Mouse (Mus musculus) splenic B cell, adult 2 months (primary cell): ENCODE measurements around the gene Crip3.

Experiments used
- DNase-seq: peaks from one replicate; pipeline ENCODE4 v3.0.0-alpha.2; 2011; ENCODE audit warnings: low read depth, low spot score
- H3K27me3 ChIP-seq: 2 replicates; pipeline ENCODE4 v1.6.1; 2012; ENCODE audit warnings: mild to moderate bottlenecking, low read length, moderate library complexity, mixed read lengths; ENCODE audit not compliant: control insufficient read depth, poor library complexity, insufficient read depth, severe bottlenecking
- H3K36me3 ChIP-seq: 2 replicates; pipeline ENCODE4 v1.6.1; 2012; ENCODE audit warnings: mild to moderate bottlenecking, low read length, moderate library complexity, mixed read lengths; ENCODE audit not compliant: control insufficient read depth, poor library complexity, insufficient read depth, severe bottlenecking

Gene Crip3

DNA sequence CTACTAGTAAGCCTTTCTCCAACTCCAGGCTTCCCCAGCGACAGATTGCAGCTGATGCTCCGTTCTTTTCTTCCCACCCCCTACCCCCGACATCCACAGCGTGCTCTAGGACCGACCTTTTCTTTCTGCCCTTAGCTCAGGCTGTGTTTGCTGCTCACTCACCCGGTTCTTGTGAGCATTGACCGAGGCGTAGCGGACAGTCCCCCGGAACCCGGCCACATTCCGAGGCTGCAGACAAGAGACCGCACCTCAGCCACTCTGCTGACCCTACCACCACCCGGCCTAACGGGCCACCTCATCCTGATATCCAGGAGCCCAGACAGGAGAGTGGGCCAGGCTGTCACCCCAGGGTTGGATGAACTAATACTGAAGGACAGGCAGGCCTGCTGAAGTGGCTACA, 48.6 kb downstream of the Crip3 start:
- no peaks in the 10 kb centered on the region for H3K36me3 ChIP-seq
- H3K27me3 ChIP-seq, result no peaks in the 10 kb centered on the region

More for the DNA sequence above, 48.6 kb downstream of the Crip3 start:
- no peak for DNase-seq
